Mouse (Mus musculus): Measurements from ENCODE around the gene Fam84a. TPM values are rescaled to one million over a fixed set of nuclear protein-coding genes. Genes with fewer than 3 reads are reported as not detected.

Fam84a gene
- polyA plus RNA-seq, 1 experiment from 2014 or later = 23.2 TPM

- Histone ChIP-seq H3K4me3 (no peak overlapping the region), H3K4me1 (replicated peaks) (no peaks in the 10 kb centered on the region), H3K27ac (no peak overlapping the region), H3K36me3 (no peaks in the 10 kb centered on the region), H3K9me3 (no peaks in the 10 kb centered on the region), H3K27me3 (ENCODE audit: insufficient read depth, poor library complexity, severe bottlenecking) (no peaks in the 10 kb centered on the region)
- DNase-seq (ENCODE audit: low spot score) = no peak
Measured at GRCm38 (mm10) chr12:14096944-14097343, 54.9 kb downstream of the Fam84a start.
